Mouse (Mus musculus) olfactory bulb, adult 2 months (tissue): Measurements from ENCODE around the gene Tbc1d2. TPM values are rescaled to one million over a fixed set of nuclear protein-coding genes. Genes with fewer than 3 reads are reported as not detected.
A peak's percentile ranks its signal among the peaks of the same experiment; 100 is the strongest.
"Not testable (repeated sequence)": the region's sequence is repeated elsewhere in the genome, so short reads cannot be mapped to it uniquely, and the experiment has no call there.

Experiments
- H3K27ac ChIP-seq: fragments of 200-500 bp; 2 replicates; pipeline ENCODE4 v1.5.1; 2012; ENCODE audit warnings: low read depth, low read length; ENCODE audit not compliant: insufficient read depth
- H3K4me1 ChIP-seq: fragments of 200-500 bp; 2 replicates; pipeline ENCODE4 v1.6.1; 2012; ENCODE audit warnings: low read length; ENCODE audit not compliant: control insufficient read depth, insufficient read depth
- H3K4me3 ChIP-seq: fragments of 200-500 bp; 2 replicates; pipeline ENCODE4 v1.5.1; 2012; ENCODE audit warnings: mild to moderate bottlenecking, low read depth, low read length, moderate library complexity; ENCODE audit not compliant: insufficient read depth
- CTCF ChIP-seq: fragments of 200-500 bp; IDR thresholded peaks from 2 replicates; pipeline ENCODE4 v1.5.1; 2012; ENCODE audit warnings: low read depth, mild to moderate bottlenecking, low read length, moderate library complexity; ENCODE audit not compliant: insufficient read depth
- POLR2A ChIP-seq: fragments of 200-500 bp; IDR thresholded peaks from 2 replicates; pipeline ENCODE4 v1.6.1; 2012; ENCODE audit warnings: mild to moderate bottlenecking, low read depth, low read length, moderate library complexity; ENCODE audit not compliant: insufficient read depth
- WGBS: fragments of 180-500 bp; shearing (Covaris S2); methylation state at CpG from one replicate; pipeline ENCODE4 v1.1.7; 2018; 5-methylcytosine and 5-hydroxymethylcytosine counted together
- polyA plus RNA-seq: library from polyadenylated mRNA; stranded (reverse); fragments of >200 nt; gene quantifications from 2 replicates; pipeline ENCODE4 v1.2.4, GENCODE M21; 2012; ENCODE audit warnings: low replicate concordance; ENCODE audit not compliant: missing spikeins, insufficient read depth, insufficient read length

The Tbc1d2 gene
- polyA plus RNA-seq, 1 experiment, result not detected

DNA sequence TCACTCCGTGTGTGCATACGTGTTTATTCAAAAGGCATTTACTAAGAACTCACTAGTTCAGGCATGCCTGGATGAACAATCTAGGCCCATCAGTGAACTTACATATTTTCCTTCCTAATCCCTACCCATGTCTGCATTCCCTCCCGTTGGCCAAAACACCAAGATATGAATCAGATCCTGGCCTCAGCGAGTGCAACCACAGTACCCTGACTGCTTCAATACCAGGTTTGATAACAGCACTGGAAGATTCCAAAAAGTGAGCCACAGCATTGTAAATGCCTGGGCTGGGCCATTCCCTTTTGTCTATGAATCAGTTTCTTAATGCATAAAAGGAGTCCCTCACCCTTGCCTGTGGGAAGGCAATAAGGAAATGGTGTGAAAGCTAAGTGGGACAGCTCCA is 848 bp downstream of the Tbc1d2 start:
- Histone ChIP-seq H3K27ac (no peak overlapping the region), H3K4me1 (peaks cover 10% of the 10 kb centered on the region), H3K4me3 (peak overlapping the region; percentile 76)
- WGBS, result 67% methylated on average over 4 of the region's 4 CpGs
- TF ChIP-seq POLR2A (no peak), CTCF (no peak)

DNA sequence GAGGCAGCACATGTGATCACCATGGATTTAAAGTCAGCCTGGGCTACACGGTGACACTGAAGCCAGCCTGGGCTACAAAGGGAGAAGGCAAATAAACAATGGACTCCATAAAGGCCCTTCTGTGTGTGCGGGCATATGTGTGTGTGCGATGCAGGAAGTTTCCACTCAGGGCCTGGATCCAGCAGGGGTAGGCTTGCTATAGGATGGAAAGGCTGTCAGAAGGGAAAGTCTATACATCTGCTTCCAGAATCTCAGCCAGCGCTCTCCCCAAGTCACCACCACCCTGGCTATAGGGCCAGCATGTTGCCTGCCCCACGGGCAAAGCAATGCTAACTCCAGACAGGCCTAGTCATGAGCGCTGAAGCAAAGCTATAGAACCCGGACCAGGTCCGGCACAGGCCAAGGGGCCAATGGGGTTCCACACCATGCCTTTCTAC is 6.3 kb downstream of the Tbc1d2 start:
- TF ChIP-seq CTCF (no peak), POLR2A (no peak)
- H3K27ac ChIP-seq, result no peak overlapping the region
- H3K4me3 ChIP-seq, result no peak overlapping the region
- WGBS, result 94% methylated on average over 8 of the region's 8 CpGs
- H3K4me1 ChIP-seq, result no peaks in the 10 kb centered on the region

DNA sequence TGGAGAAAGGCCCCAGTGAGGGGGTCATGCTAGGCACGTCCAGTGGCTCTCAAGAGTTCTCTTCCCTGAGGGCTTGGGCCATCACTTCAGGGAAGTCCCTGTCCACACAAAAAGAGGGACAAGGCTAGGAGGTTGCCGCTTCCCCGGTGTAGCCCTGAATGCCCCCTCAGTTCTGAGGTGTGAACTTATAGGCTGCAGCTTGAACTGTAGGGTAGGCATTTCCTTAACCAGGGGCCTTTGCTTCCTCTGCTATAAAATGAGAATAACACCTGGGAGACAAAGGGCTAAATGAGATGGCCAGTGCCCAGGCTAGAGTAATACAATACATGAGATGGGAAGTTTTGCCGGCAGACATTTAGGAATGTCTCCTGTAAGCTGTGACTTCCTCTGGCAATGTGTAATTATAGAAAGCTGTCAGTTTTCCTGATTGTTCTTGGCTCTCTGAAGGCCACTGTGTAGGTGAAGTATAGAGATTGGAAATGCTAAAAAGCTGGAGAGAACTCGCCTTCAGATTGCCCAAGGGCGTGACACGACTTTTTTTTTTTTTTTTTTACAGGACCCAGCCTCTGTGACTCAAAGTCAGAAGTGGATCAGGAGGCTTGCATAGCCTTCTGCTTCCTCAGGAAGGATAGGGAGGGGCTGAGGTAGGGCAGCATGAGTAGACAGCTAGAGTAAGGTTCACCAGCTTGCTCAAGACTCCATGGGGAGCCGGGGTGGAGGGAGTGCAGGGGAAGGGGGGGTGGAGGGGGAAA is 6.9 kb downstream of the Tbc1d2 start:
- 80% methylated on average over 8 of the region's 8 CpGs for WGBS
- TF ChIP-seq POLR2A, result no peak
- TF ChIP-seq CTCF, result no peak

DNA sequence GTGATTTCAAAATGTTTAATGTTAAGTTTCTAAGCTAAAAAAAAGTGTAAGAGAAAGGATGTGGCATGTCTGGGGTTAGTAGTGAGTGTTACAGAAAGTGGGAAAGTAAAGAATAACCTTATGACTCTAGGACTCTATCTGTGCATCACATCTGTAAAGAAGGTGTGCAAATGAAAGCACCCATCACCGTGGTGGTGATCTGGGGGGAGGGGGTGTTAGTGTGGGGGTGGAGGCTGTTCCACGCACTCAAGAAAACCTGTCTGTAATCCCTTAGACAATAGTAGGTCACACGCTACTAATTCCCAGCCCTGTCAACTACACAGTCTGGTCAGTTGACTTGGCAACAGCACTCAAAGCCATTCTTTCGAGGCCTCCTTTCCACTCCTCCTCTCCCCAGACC is 8.7 kb downstream of the Tbc1d2 start:
- H3K27ac ChIP-seq, result no peak overlapping the region
- H3K4me3 ChIP-seq, result no peak overlapping the region
- WGBS, result 58% methylated on average over 4 of the region's 4 CpGs
- no peaks in the 10 kb centered on the region for H3K4me1 ChIP-seq
- no peak for TF ChIP-seq POLR2A
- TF ChIP-seq CTCF, result no peak

More for the DNA sequence above, 6.9 kb downstream of the Tbc1d2 start:
- Histone ChIP-seq H3K27ac (no peak overlapping the region), H3K4me3 (no peak overlapping the region), H3K4me1 (no peaks in the 10 kb centered on the region)

DNA sequence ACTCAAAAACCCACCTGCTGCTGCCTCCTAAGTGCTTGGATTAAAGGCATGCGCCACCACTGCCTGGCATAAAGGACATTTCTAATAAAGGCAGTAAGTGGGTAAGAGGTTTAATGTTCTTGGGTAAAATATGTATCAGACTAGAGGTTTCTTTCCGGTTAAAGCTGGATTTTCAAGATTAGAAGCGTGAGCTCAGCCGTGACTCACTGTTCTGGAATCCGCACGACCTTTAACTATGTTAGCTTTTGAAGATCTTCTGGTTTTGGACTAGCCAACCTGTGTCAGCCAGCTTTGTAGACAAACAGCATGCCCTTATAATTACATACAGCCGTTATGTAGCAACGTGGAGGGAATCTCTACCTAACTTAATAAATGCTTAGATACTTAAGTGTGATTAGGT is 10.1 kb downstream of the Tbc1d2 start:
- Histone ChIP-seq H3K27ac (no peak overlapping the region), H3K4me1 (peaks cover 4% of the 10 kb centered on the region; the same call in 1 of the 2 replicates), H3K4me3 (no peak overlapping the region)
- TF ChIP-seq CTCF, result no peak
- no peak for TF ChIP-seq POLR2A
- 73% methylated on average over 8 of the region's 8 CpGs for WGBS

DNA sequence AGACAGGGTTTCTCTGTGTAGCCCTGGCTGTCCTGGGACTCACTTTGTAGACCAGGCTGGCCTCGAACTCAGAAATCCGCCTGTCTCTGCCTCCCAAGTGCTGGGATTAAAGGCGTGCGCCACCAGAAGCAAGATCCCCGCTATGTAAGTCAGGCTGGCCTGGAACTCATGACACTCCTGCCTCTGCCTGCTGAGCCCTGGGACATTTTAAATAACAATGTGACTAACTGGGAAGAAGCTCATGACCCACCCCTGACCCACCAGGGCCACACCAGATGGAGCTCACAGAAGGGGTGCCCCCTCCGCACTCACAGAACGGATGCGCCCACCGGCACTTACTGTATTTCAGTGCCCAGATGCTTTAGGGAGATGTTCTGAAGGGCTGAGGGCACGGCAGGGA is 12.8 kb downstream of the Tbc1d2 start:
- 95% methylated on average over 10 of the region's 10 CpGs for WGBS
- H3K4me1 ChIP-seq, H3K27ac ChIP-seq, H3K4me3 ChIP-seq: not testable (repeated sequence)

DNA sequence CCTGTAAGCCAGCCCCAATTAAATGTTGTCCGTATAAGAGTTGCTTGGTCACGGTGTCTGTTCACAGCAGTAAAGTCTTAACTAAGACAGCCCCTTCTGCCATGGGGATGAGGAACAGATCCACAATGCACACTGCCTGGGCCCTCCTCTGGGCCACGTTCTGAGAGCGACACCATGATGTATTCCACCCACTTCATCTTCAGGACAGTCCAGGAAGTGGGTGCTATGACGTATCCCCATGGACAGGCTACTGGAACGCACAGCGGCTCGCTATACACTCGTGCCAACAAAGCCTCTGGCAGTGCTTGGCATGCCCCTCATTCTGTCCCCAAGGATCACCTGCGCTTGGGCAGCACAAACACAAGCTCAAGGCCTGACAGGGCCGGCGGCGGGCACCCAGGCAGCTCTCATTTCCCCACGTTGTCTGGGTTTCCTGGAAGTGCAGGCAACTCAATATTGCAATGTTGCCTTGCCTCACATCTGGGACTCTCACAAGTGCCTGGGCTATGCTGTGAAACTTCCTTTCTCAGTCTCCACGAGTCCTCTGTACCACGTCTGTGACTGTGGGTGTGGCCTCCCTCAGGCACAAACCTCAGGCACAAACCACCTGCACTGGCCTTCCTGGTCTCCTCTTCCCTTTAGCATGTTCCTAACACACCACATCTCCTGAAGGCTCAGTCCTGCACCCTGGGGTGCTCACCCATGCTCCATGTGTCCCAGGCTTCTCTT is 14.1 kb downstream of the Tbc1d2 start:
- H3K27ac ChIP-seq, result no peak overlapping the region
- H3K4me1 ChIP-seq, result peaks cover 9% of the 10 kb centered on the region
- no peak overlapping the region for H3K4me3 ChIP-seq
- 89% methylated on average over 16 of the region's 16 CpGs for WGBS
- TF ChIP-seq POLR2A, result no peak
- TF ChIP-seq CTCF, result no peak

DNA sequence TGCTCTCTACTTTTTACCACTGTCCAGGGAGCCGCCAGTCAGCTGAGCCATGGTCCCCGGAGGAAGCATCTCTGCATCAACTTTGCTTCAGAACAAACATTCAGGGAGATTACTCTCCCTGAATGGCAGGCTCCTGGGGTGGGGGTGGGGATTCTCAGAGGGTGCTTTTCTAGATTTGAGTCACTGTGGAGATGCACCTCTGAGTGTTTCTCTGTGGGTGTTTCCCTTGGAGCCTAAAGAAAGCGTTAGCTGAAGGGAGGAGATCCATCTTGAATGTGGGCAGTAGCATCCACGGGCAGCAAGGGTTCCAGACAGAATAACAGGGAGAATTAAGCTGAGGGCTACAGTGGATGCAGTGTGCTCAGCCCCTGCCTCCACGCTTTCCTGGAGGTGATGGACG is 15.1 kb downstream of the Tbc1d2 start:
- Histone ChIP-seq H3K4me1 (peaks cover 9% of the 10 kb centered on the region), H3K4me3 (no peak overlapping the region), H3K27ac (no peak overlapping the region)
- WGBS, result 60% methylated on average over 6 of the region's 6 CpGs
- TF ChIP-seq CTCF (no peak), POLR2A (no peak)

DNA sequence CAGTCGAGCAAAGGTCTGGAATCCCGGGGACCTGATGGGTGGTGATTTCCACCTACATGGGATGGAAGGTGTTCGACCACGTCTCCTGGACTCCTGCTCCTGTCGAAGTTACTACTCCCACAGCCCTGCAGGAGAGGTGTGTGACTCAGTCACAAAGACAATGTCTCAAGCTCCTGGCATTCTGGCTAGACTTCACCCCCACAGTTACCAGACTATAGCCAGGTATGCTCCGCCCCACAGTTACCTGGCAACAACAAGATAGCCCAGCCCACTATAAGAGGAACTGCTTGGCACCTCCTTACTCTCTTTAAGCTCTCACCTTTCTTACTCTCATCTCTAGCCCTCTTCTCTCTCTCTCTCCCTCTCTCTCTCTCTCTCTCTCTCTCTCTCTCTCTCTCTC is 16.4 kb downstream of the Tbc1d2 start:
- H3K4me1 ChIP-seq, H3K27ac ChIP-seq, H3K4me3 ChIP-seq: not testable (repeated sequence)
- WGBS, result 78% methylated on average over 6 of the region's 6 CpGs
